Mouse (Mus musculus) bone marrow macrophage, adult 2 months (primary cell): ENCODE measurements around the gene Rpp25l.

Experiments used
- CTCF ChIP-seq: IDR thresholded peaks from 2 replicates; pipeline ENCODE4 v1.5.1; 2012; ENCODE audit warnings: low read depth, mild to moderate bottlenecking, low read length, moderate library complexity
- POLR2A ChIP-seq: IDR thresholded peaks from 2 replicates; pipeline ENCODE4 v1.6.1; 2012; ENCODE audit warnings: mild to moderate bottlenecking, low read depth, low read length, borderline replicate concordance

DNA sequence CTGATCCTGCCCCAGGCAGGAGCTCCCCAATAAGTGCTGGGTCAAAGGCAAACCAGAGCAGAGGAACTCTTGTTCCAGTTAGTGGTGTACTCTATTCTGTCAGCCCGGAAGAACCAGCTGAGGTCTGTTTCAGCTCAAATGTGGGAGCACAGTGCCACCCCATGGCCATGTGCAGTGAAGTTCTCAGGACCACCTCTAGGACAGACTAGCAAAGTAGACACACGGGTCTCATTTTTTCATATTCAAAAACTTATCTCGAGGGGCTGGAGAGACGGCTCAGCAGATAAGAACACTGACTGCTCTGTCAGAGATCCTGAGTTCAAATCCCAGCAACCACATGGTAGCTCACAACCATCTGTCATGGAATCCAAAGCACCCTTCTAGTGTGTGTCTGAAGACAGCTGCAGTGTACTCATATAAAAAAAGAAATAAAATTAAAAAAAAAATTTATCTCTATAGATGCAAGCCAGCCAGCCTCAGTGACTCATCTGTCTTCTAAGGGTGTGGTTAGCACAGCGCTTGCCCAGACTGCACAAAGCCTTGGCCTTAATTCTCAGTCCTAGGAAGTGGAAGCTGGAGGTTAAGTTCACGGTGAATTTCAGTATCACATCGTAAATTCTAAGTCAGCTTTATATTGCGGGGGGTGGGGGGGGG is 24.4 kb upstream of the Rpp25l start:
- peak; percentile 78 for TF ChIP-seq CTCF
- TF ChIP-seq POLR2A, result no peak
